Comparison of ENCODE assay signal across 9 mouse cellular contexts in genomic region chr6:134862671-134863104, GRCm38 (mm10). TPM values are rescaled to one million over a fixed set of nuclear protein-coding genes. Genes with fewer than 3 reads are reported as not detected.
DNase-seq lines count a peak whose midpoint lies in the region; ATAC-seq and TF ChIP-seq lines count a peak whose summit lies in the region.
"Had no signal": no experiment of that assay in that cellular context is flagged by ENCODE, and none has a peak within 500 bp of the region (broad histone marks: within the 10 kb centered on the region; RNA-seq: fewer than 3 reads in every experiment).

No protein-coding gene starts in this region.

- peak; percentile 69 for ATAC-seq in granulocyte monocyte progenitor cell, adult 5-6 weeks (replicated peaks; ENCODE audit: poor library complexity, severe bottlenecking)
- ATAC-seq in kidney, embryonic 14.5 days (ENCODE audit: low FRiP score, low TSS enrichment): peak; percentile 41
- ATAC-seq in liver, embryonic 14.5 days (ENCODE audit: insufficient read depth): no peak

- 33% methylated on average over 13 of the region's 13 CpGs for WGBS in kidney, embryonic 14.5 days
- 68% methylated on average over 13 of the region's 13 CpGs for WGBS in liver, embryonic 14.5 days (ENCODE audit: insufficient replicate concordance)

- peaks cover 11% of the 10 kb centered on the region; the same call in 1 of the 2 replicates for H3K4me1 ChIP-seq in kidney, embryonic 14.5 days (ENCODE audit: control insufficient read depth, insufficient read depth, low read length)
- H3K4me1 ChIP-seq in liver, embryonic 14.5 days (replicated peaks; ENCODE audit: control insufficient read depth in 2 of 2, insufficient read depth in 2 of 2, low read length in 1 of 2): peaks cover 0 to 3% of the 10 kb centered on the region in 2 experiments; a peak in 2 of 4 replicates

- H3K4me2 ChIP-seq in kidney, embryonic 14.5 days (replicated peaks; ENCODE audit: low read depth, low read length): peak overlapping the region; percentile 36
- H3K4me2 ChIP-seq in liver, embryonic 14.5 days (ENCODE audit: low read depth): peak overlapping the region; percentile 31

- no peak overlapping the region for H3K9ac ChIP-seq in kidney, embryonic 14.5 days (ENCODE audit: low read depth, low read length)
- no peak overlapping the region for H3K9ac ChIP-seq in liver, embryonic 14.5 days (replicated peaks)

- TF ChIP-seq CTCF in liver, embryonic 14.5 days (IDR thresholded peaks at IDR 0.05; ENCODE audit: low read depth): no peak

- H3K4me3 ChIP-seq in kidney, embryonic 14.5 days (ENCODE audit: low read length): peak overlapping the region; percentile 15; the same call in 1 of the 2 replicates
- H3K4me3 ChIP-seq in liver, embryonic 14.5 days (ENCODE audit: insufficient read depth in 1 of 2, low read depth in 2 of 2, low read length in 2 of 2): no peak overlapping the region
- H3K4me3 ChIP-seq: erythroblast, embryonic 14.5 days had no signal

- H3K36me3 ChIP-seq in kidney, embryonic 14.5 days (ENCODE audit: control insufficient read depth, insufficient read depth, low read length): no peaks in the 10 kb centered on the region; the same call in 1 of the 2 replicates
- H3K36me3 ChIP-seq in liver, embryonic 14.5 days (replicated peaks; ENCODE audit: control insufficient read depth, insufficient read depth, low read depth): no peaks in the 10 kb centered on the region

- DNase-seq in embryo, embryonic 10 days (ENCODE audit: low spot score): peak; percentile 61
- DNase-seq in embryo, embryonic 9.5 days (ENCODE audit: extremely low spot score): no peak
- peak; percentile 14 to 20 for DNase-seq in cerebellum, postnatal 36 days
- DNase-seq in liver, embryonic 14.5 days (ENCODE audit: low read depth in 3 of 3, low spot score in 3 of 3): no peak
- peak; percentile 9 for DNase-seq in ovary, postnatal 36 days (ENCODE audit: low spot score)
- no peak for DNase-seq in urinary bladder, postnatal 4 days (ENCODE audit: low spot score in 2 of 2)

- no peak for TF ChIP-seq EP300 in liver, embryonic 14.5 days (IDR thresholded peaks at IDR 0.05; ENCODE audit: low read depth)

- H3K27me3 ChIP-seq in kidney, embryonic 14.5 days (ENCODE audit: control insufficient read depth, insufficient read depth, low read length): no peaks in the 10 kb centered on the region
- no peaks in the 10 kb centered on the region for H3K27me3 ChIP-seq in liver, embryonic 14.5 days (ENCODE audit: control insufficient read depth, insufficient read depth, low read length)

- no peaks in the 10 kb centered on the region for H3K9me3 ChIP-seq in kidney, embryonic 14.5 days (ENCODE audit: control insufficient read depth, low read length)
- no peaks in the 10 kb centered on the region for H3K9me3 ChIP-seq in liver, embryonic 14.5 days (ENCODE audit: control insufficient read depth, low read length)

- no peak overlapping the region for H3K27ac ChIP-seq in kidney, embryonic 14.5 days (ENCODE audit: low read depth, low read length)
- no peak overlapping the region for H3K27ac ChIP-seq in liver, embryonic 14.5 days

RNA-seq across cellular contexts. Expression of gene Crebl2, which starts 32.7 kb away (rescaled TPM):
- total RNA-seq in granulocyte monocyte progenitor cell, adult 5-6 weeks (2014; fragmentation: Nextera tagmentation): 2.5 and 5.7 TPM in 2 replicates
- 2.8 and 5.6 TPM in 2 replicates for total RNA-seq in granulocyte monocyte progenitor cell, adult 5-6 weeks (2017)
- polyA plus RNA-seq in kidney, embryonic 14.5 days (2014; fragmentation: Nextera tagmentation; extraction: Ambion mirVana): 1.7 and 2.0 TPM in 2 replicates
- 2.3 and 2.9 TPM in 2 replicates for polyA plus RNA-seq in liver, embryonic 14.5 days (2012; rRNA removed)
- 1.1 and 1.6 TPM in 2 replicates for polyA plus RNA-seq in liver, embryonic 14.5 days (2014; fragmentation: Nextera tagmentation; extraction: Ambion mirVana)

RNA-seq across cellular contexts. Expression of gene Gpr19, which starts 35.7 kb away (rescaled TPM):
- total RNA-seq in granulocyte monocyte progenitor cell, adult 5-6 weeks (2014; fragmentation: Nextera tagmentation): 14.1 and 16.7 TPM in 2 replicates
- total RNA-seq in granulocyte monocyte progenitor cell, adult 5-6 weeks (2017): 6.6 TPM in 2 replicates
- polyA plus RNA-seq in kidney, embryonic 14.5 days (2014; fragmentation: Nextera tagmentation; extraction: Ambion mirVana): 12.1 and 13.1 TPM in 2 replicates
- 4.4 and 4.7 TPM in 2 replicates for polyA plus RNA-seq in liver, embryonic 14.5 days (2012; rRNA removed)
- 4.4 and 4.9 TPM in 2 replicates for polyA plus RNA-seq in liver, embryonic 14.5 days (2014; fragmentation: Nextera tagmentation; extraction: Ambion mirVana)

RNA-seq across cellular contexts. Expression of gene Cdkn1b, which starts 57.5 kb away (rescaled TPM):
- 16.9 and 18.1 TPM in 2 replicates for total RNA-seq in granulocyte monocyte progenitor cell, adult 5-6 weeks (2014; fragmentation: Nextera tagmentation)
- 38.5 and 38.7 TPM in 2 replicates for total RNA-seq in granulocyte monocyte progenitor cell, adult 5-6 weeks (2017)
- 14.5 and 15.3 TPM in 2 replicates for polyA plus RNA-seq in kidney, embryonic 14.5 days (2014; fragmentation: Nextera tagmentation; extraction: Ambion mirVana)
- 8.4 and 12.2 TPM in 2 replicates for polyA plus RNA-seq in liver, embryonic 14.5 days (2012; rRNA removed)
- polyA plus RNA-seq in liver, embryonic 14.5 days (2014; fragmentation: Nextera tagmentation; extraction: Ambion mirVana): 11.7 and 12.6 TPM in 2 replicates

Comparison
In these comparisons a context has a peak if more than half of its experiments do, and no peak if none do; other contexts are left out.
1. DNase-seq: peak in embryo, embryonic 10 days (single experiment), cerebellum, postnatal 36 days (2 of 2) and ovary, postnatal 36 days (single experiment); none in embryo, embryonic 9.5 days (single experiment), liver, embryonic 14.5 days (0 of 3) and urinary bladder, postnatal 4 days (0 of 2).